Mouse (Mus musculus) urinary bladder, postnatal 36 days (tissue): ENCODE data around the gene Eif5a.

Experiments
- DNase-seq, 2 experiments: peaks; one replicate each; pipeline ENCODE4 v3.0.0; 2022; ENCODE audit warnings: low spot score in 2 of 2, mixed read lengths in 1 of 2

The Eif5a gene

DNA sequence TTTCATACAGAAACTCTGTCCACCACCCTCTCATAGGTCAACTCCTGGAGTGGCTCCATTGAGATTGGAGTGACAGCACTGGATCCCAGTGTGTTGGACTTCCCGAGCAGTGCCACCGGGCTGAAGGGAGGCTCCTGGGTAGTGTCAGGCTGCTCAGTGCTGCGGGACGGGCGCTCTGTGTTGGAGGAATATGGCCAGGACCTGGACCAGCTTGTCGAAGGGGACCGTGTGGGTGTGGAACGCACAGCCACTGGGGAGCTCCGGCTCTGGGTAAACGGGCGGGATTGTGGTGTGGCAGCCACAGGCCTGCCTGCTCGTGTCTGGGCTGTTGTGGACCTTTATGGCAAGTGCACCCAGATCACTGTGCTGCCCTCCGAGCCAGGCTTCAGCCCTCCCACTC is 18.8 kb downstream of the Eif5a start:
- DNase-seq: no peak

GRCm38 (mm10) chr11:69901993-69902392 is 19.8 kb downstream of the Eif5a start:
- no peak for DNase-seq

DNA sequence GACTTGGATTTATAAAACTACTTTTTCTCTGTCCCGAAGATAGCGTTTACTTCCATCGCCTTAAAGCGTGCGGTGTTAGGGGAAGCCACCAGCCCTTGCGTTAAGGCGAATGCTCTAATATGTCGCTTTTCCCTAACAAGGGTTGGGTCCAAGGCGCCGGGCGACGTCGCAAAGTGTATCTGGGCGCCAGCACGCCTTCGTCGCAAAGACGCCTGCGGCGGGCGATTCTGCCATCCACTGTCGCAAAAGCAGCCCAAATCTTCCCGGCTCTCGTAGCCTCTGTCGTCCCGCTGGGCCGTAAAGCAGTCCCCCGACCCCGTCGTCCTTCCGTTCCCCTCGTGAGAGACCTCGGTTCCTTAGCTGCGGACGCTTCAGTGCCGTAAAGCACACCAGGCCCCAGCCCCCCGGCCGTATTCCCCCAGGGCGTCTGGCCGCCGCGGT is 20.3 kb downstream of the Eif5a start:
- peak; percentile 87 to 95 for DNase-seq

GRCm38 (mm10) chr11:69900471-69901405 is 21.0 kb downstream of the Eif5a start, which contains the start of the genes 2810408A11Rik and Neurl4:
Gene 2810408A11Rik, minus strand, starts transcription at chr11:69900987.
Gene Neurl4, plus strand, starts transcription at chr11:69901072.
- peak; percentile 84 to 91 for DNase-seq

GRCm38 (mm10) chr11:69899870-69900269 is 21.9 kb downstream of the Eif5a start:
- no peak for DNase-seq

DNA sequence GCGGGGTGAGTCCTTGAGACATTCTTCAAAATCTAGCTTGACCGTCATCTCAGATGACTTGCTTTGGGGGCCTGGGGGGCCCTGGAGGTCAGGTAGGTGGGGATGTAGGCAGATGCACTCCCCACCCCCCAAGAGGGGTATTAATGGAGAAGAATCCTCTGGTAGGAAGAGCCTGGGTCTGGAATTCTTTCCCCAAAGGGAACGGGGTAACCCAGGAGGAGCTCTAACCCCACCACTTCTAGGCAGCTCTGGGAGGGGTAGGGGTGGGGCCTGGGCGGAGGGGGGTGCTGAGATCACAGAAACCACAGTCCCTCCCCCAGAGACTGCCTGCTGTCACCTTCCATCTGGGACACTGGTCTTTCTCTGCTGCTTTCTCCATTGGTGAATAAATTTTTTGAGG is 26.5 kb downstream of the Eif5a start, which contains the start of gene Acap1:
Acap1 (minus strand) TSS at position 249 of the 400 bp plus-strand sequence.
- DNase-seq: no peak

DNA sequence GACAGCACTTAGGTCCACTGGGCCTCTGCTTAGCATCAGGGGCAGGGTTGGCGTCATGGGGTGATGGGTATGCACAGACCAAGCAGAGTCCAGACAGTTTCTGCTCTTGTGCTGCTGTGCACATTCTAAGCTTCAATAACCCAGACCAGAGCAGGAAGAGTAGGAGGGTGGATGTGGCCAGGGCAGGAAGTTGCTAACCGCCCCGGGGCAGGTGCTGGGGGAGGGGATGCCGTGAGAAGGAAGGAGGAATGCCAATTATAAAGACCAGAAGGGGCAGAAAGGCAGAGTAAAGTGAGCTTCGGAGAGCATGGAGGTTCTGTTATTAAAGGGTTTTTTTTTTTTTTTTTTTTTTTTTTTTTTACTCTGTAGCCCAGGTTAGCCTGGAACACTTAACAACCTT is 27.1 kb downstream of the Eif5a start:
- DNase-seq: no peak

DNA sequence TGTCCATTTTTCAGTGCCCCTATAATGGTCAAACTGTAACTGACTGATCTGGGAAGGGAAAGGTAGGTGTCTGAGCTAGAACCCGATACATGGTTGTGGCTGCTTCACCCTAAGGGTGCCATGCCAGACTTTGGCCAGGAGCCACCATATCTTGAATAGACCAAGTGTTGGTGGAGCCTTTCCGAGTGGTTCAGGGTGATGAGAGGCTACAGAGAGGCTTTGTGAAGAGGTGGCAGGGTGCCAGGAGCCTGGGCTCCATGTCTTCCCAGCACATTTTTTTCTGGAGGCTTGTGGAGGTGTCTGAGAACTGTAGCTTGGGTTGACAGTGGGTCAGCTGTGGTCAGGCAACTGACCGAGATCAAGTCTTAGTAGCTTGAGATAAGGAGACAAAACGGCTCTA is 30.3 kb downstream of the Eif5a start:
- no peak for DNase-seq

- DNase-seq: no peak
Measured at GRCm38 (mm10) chr11:69886907-69887635, 34.7 kb downstream of the Eif5a start.

DNA sequence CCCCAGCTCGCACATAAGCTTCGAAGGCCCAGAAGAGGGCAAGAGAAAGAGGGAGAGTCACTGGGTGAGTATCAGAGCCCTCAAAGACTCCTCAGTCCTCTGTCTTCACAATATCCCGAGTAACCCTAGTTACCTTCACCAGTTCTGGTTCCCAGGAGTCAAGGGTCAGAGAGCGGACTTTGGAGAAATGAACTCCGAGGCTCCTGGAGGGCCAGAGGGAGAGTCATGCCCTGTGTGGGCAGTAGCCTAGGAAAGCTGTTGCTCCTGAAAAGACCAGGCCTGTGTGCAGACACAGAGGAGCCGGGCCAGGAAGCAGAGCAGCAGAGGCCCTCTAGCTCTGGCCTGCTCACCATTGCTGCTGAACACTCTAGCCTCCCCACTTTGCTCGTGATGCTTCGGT is 37.1 kb downstream of the Eif5a start:
- no peak for DNase-seq

DNA sequence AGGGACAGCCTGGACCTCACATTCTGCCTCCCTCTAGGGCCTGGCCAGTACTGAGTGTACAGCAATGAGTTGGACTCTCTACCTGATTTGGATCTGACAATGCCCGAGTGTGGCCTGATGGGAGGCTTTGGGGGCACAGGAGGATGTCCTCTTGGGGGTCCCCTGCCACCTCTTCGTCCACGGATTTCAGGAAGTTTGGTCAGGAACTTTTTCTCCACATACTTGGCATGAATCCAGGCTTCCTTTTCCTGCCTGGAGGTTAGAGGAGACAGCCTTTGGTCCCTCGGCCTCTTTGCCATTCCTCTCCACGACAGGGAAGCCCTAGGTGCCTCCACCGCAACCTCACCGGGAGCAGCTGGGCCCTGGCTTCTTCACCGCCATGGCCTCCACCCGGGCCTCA is 37.5 kb downstream of the Eif5a start:
- no peak for DNase-seq

- no peak for DNase-seq
Measured at GRCm38 (mm10) chr11:69883527-69884151, 38.1 kb downstream of the Eif5a start.

DNA sequence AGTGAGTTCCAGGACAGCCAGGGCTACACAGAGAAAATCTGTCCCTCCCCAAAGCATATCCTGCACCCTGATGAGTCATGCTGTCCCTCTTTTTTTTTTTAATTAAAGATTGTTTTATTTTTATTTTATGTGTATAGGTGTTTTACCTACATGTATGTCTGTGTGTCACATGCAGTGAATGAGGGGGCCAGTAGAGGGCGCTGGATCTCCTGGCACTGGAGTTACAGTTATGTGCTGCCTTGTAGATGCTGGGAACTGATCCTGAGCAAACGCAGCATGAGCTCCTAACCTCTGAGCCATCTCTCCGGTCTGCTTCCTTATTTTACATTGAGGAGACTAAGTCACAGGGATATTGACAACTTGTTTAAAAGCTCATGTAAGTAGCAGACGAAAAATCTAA is 38.7 kb downstream of the Eif5a start:
- DNase-seq: no peak

GRCm38 (mm10) chr11:69881787-69882670 is 39.7 kb downstream of the Eif5a start:
- no peak for DNase-seq

DNA sequence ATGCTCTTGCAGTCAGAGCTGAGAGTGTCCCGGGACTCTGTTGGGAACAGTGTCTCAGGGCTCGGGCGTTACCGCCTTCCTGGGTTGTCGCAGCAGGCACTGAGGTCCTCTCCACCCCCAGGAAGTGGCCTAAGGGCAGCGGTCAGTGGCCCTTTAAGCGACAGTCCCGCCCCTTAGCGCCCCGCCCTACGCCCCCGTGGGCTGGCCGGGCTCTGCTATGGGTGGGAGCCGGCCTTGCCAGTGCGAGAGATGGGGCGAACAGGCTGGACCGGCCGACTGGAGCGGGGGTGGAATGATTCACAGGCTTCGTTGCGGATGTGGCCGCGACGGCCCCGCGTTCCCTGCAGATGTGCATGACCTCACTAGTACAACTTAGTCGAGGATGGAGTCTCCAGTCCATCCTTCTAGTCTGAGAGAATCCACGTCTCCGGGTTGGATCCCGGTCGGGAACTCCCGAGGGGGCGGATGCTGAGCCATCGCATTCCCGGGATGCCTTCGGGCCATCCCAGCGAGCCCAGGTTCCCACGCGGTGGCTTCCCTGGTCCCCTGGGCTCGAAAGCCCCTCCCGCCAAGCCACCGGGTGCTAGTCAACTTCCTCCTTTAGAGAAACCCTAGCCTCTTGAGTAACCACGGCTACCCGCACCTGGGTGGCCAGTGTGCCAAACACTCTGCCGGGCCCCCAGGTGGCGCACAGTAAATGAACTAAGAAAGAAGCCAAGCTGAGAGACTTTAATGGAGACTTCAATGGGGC is 40.7 kb downstream of the Eif5a start, which contains the start of gene Kctd11:
Kctd11 (minus strand) TSS at position 554 of the 751 bp plus-strand sequence.
- DNase-seq: peak; percentile 92 to 95

DNA sequence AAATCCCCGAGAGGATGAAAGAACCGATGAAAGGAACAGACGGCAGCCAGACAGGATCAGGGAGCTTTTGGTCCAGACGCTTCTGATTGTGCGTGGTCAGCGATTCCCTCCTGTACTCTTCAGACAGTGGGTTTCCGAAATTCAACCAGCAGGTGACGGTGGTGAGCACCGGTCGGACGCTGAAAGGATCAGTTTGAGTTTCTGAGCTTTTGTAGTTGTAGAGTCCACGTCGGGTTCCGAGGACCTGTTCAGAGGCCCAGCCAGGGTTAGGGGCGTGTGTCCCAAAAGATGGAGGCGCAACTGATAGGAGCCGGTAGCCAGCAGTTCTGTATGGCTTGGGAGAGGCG is 41.3 kb downstream of the Eif5a start:
- DNase-seq: no peak

DNA sequence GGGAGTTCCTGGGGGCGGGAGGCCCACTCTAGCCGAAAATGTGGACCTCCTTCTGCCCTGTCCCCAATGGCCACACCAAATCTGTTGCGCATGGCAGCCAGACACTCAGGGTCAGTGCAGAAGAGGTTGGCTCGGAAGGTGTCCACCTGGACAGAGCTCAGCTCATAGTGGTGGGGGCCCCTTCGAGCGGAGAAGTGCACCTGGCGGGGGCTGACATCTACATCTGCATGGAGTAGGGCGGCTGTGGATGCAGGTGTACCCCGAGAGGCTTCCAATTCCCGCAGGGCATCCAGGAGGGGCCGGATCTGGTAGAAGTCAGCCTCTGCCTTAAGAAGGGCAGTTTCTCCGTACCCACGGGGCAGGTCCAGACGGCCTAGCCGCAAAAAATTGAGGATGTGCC is 42.0 kb downstream of the Eif5a start:
- no peak for DNase-seq

DNA sequence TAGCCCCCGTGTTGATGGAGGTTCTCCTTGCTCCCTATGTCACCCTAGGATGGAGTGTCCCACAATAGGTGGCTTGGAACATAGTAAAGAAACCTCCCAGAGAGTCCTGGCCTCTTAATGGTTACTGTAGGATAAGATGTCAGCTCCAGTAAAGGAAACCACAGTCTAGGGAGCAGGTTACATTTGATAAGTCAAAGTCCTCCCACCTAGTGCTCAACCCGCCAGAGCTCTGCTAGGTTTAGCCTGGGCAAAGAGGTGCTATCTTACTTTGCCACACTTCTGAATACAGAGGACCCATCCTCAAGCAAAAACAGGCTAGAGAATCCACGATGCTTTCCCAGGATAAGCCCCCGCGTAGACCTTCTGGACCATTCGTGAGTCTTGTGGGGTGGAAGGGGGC is 42.8 kb downstream of the Eif5a start:
- no peak for DNase-seq

GRCm38 (mm10) chr11:69878399-69878798 is 43.4 kb downstream of the Eif5a start:
- peak; percentile 46 to 48 for DNase-seq

DNA sequence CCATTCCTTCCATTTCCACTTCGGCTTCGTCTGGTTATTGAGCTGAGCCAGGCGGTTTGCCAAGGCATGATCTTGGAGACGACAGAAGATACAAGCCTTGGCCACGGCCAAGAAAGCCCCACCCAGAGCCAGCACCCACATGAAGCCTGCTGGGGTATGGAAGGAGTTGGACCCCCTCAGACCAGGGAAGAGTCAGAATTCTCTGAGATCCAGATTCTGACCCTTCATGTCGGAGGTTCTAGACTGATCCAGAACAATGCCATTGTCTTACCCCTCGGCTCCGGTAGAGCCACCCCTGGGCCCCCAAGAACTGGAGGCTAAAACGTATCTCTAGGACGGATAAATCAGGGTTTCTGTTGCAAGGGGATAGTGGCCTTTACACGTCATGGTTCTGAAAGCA is 43.9 kb downstream of the Eif5a start, which contains the start of gene Tmem95:
Tmem95 (minus strand) TSS at position 141 of the 400 bp plus-strand sequence.
- DNase-seq: no peak
